Mouse (Mus musculus): ENCODE results near the gene Dhx40.
"Not testable (repeated sequence)": the region's sequence is repeated elsewhere in the genome, so short reads cannot be mapped to it uniquely, and the experiment has no call there.

Gene Dhx40

GRCm38 (mm10) chr11:86751010-86751409 lies 56.5 kb downstream of the Dhx40 start:
- DNase-seq (ENCODE audit: low spot score in 2 of 2) = no peak

GRCm38 (mm10) chr11:86749776-86750423 lies 57.6 kb downstream of the Dhx40 start:
- no peak for DNase-seq (ENCODE audit: low spot score in 2 of 2)

GRCm38 (mm10) chr11:86745634-86746404 lies 61.7 kb downstream of the Dhx40 start:
- DNase-seq (ENCODE audit: low spot score in 2 of 2) = no peak

- DNase-seq (ENCODE audit: low spot score in 2 of 2) = no peak
Measured at GRCm38 (mm10) chr11:86742605-86743004, 64.9 kb downstream of the Dhx40 start.

- no peak for DNase-seq (ENCODE audit: low spot score in 2 of 2)
Measured at GRCm38 (mm10) chr11:86741505-86741904, 66.0 kb downstream of the Dhx40 start.

GRCm38 (mm10) chr11:86739470-86739869 lies 68.1 kb downstream of the Dhx40 start:
- DNase-seq (ENCODE audit: low spot score in 2 of 2) = no peak

- no peak for DNase-seq (ENCODE audit: low spot score in 2 of 2)
Measured at GRCm38 (mm10) chr11:86738956-86739355, 68.6 kb downstream of the Dhx40 start.

GRCm38 (mm10) chr11:86738308-86738707 lies 69.2 kb downstream of the Dhx40 start:
- DNase-seq (ENCODE audit: low spot score in 2 of 2) = not testable (repeated sequence)

GRCm38 (mm10) chr11:86737301-86738000 lies 70.1 kb downstream of the Dhx40 start:
- DNase-seq (ENCODE audit: low spot score in 2 of 2) = no peak

GRCm38 (mm10) chr11:86734993-86735392 lies 72.6 kb downstream of the Dhx40 start:
- DNase-seq (ENCODE audit: low spot score in 2 of 2) = no peak

GRCm38 (mm10) chr11:86734241-86734939 lies 73.2 kb downstream of the Dhx40 start:
- no peak for DNase-seq (ENCODE audit: low spot score in 2 of 2)

- no peak for DNase-seq (ENCODE audit: low spot score in 2 of 2)
Measured at GRCm38 (mm10) chr11:86731443-86731842, 76.1 kb downstream of the Dhx40 start.

GRCm38 (mm10) chr11:86725607-86726006 lies 81.9 kb downstream of the Dhx40 start:
- no peak for DNase-seq (ENCODE audit: low spot score in 2 of 2)

- DNase-seq (ENCODE audit: low spot score in 2 of 2) = no peak
Measured at GRCm38 (mm10) chr11:86724982-86725381, 82.6 kb downstream of the Dhx40 start.

- no peak for DNase-seq (ENCODE audit: low spot score in 2 of 2)
Measured at GRCm38 (mm10) chr11:86724004-86724403, 83.5 kb downstream of the Dhx40 start.

GRCm38 (mm10) chr11:86719390-86719789 lies 88.2 kb downstream of the Dhx40 start:
- DNase-seq (ENCODE audit: low spot score in 2 of 2) = no peak

All from natural killer cell, adult 2 months (primary cell).